Mouse (Mus musculus): ENCODE results near the gene Podxl. TPM values are rescaled to one million over a fixed set of nuclear protein-coding genes. Genes with fewer than 3 reads are reported as not detected.
A peak's percentile ranks its signal among the peaks of the same experiment; 100 is the strongest.
"Not testable (repeated sequence)": the region's sequence is repeated elsewhere in the genome, so short reads cannot be mapped to it uniquely, and the experiment has no call there.

Gene Podxl
- polyA plus RNA-seq, 1 experiment from 2014 or later = 24.7 TPM

- DNase-seq (ENCODE audit: low read depth, low spot score) (no peak), ATAC-seq (no peak)
- in situ Hi-C loops (cut with MboI; ENCODE audit: low pct_unique_long_range_greater_than_20kb) = no loop called here
- POLR2A ChIA-PET = no interaction called here
- H3K27me3 ChIP-seq = no peaks in the 10 kb centered on the region
- CTCF ChIA-PET = no interaction called here
- TF ChIP-seq CTCF (IDR thresholded peaks at IDR 0.05) = no peak
Observed at GRCm38 (mm10) chr6:31568070-31568595, 4.4 kb upstream of the Podxl start.

DNA sequence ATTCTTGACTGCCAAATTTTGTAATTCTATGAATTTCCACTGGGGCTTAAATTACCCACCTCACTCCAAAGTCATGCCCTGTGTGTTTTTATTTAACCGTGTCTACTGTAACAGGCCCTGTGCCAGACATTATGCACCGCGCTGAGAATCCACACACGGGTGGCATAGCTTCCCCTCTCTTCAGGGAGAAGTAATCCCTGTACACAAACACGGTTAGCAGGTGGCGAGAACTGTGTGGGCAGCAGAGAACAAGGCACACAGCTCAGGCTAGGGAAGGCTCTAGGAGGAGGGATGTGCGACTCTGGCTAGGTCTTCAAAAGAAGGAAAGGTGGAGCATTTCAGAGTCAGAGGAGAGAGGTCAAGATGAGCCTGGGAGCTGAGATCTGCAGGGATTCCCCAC is 3.4 kb upstream of the Podxl start:
- no peaks in the 10 kb centered on the region for H3K27me3 ChIP-seq
- CTCF ChIA-PET = no interaction called here
- DNase-seq (ENCODE audit: low read depth, low spot score) = no peak
- POLR2A ChIA-PET = no interaction called here
- no peak for TF ChIP-seq CTCF (IDR thresholded peaks at IDR 0.05)
- in situ Hi-C loops (cut with MboI; ENCODE audit: low pct_unique_long_range_greater_than_20kb) = no loop called here
- ATAC-seq = no peak

GRCm38 (mm10) chr6:31564901-31565391 is 1.2 kb upstream of the Podxl start:
- no peak for TF ChIP-seq CTCF (IDR thresholded peaks at IDR 0.05)
- no peak for DNase-seq (ENCODE audit: low read depth, low spot score)
- no peak for ATAC-seq
- ChIA-PET POLR2A (no interaction called here), CTCF (no interaction called here)
- in situ Hi-C loops (cut with MboI; ENCODE audit: low pct_unique_long_range_greater_than_20kb) = no loop called here
- no peaks in the 10 kb centered on the region for H3K27me3 ChIP-seq

DNA sequence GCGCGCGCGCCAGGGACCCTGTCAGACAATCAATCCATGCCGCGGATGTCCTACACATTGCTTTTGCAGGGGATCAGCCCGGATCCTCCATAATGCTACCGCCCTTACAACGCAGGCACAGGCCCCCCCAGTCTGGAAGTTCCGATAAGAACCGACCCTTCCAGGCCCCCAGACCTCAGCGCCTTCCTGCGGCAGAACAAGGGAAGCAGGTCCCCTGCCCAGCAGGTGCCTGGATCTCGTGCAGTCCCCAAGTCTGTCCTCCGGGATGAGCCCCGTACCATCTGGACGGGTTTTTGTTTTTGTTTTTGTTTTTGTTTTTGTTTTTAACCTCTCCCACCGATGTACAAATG is 376 bp upstream of the Podxl start:
- ATAC-seq = no peak
- DNase-seq (ENCODE audit: low read depth, low spot score) = no peak
- H3K27me3 ChIP-seq = no peaks in the 10 kb centered on the region
- POLR2A ChIA-PET = no interaction called here
- CTCF ChIA-PET = no interaction called here
- no peak for TF ChIP-seq CTCF (IDR thresholded peaks at IDR 0.05)
- in situ Hi-C loops (cut with MboI; ENCODE audit: low pct_unique_long_range_greater_than_20kb) = no loop called here

DNA sequence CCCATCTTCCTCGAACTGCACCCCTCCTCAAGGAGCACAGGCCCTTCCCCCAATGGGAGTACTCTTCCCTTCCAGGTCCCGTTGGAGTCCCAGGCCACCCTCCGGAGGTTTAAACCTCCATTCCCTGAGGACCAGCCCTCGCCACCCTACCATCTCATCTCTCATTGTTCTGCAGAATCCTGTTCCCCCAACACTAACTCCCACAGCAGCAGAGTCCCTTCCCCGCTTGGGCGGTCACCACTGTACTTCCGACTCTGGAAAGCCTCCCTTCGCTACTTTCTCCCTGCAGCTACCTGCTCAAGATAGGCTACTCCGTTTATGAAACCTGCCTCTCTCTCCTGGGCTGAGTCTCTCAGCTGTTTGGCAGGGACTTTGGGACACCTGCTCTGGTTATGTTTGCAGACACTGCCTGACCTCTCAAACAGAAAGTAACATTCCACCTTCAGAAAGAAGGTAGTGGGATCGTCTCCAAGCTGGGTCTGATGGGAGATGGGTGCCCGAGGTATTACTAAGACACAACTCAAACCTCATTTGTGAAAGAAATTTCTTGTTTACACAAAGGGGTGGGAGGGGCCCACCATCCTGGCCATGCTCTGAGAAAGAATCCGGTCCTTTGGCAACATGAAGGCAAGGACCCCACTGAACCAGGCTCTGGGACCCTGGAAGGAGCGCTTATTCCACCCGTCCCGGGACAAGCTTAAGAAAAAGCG is 1.3 kb downstream of the Podxl start:
- in situ Hi-C loops (cut with MboI; ENCODE audit: low pct_unique_long_range_greater_than_20kb) = no loop called here
- DNase-seq (ENCODE audit: low read depth, low spot score) (no peak), ATAC-seq (no peak)
- no peak for TF ChIP-seq CTCF (IDR thresholded peaks at IDR 0.05)
- no peaks in the 10 kb centered on the region for H3K27me3 ChIP-seq
- POLR2A ChIA-PET = interaction anchor here (0.7 to 1.0 kb wide), 2 partner anchors 9 to 1432 kb away, joined by 3 to 12 read pairs; no protein-coding TSS in a partner anchor
- CTCF ChIA-PET = no interaction called here

GRCm38 (mm10) chr6:31561948-31562347 is 1.8 kb downstream of the Podxl start:
- CTCF ChIA-PET; H3K27me3 ChIP-seq; in situ Hi-C loops (cut with MboI; ENCODE audit: low pct_unique_long_range_greater_than_20kb); ATAC-seq; DNase-seq (ENCODE audit: low read depth, low spot score): not testable (repeated sequence)
- POLR2A ChIA-PET = interaction anchor here (0.7 kb wide), 1 partner anchor 1433 kb away, joined by 12 read pairs; no protein-coding TSS in a partner anchor

DNA sequence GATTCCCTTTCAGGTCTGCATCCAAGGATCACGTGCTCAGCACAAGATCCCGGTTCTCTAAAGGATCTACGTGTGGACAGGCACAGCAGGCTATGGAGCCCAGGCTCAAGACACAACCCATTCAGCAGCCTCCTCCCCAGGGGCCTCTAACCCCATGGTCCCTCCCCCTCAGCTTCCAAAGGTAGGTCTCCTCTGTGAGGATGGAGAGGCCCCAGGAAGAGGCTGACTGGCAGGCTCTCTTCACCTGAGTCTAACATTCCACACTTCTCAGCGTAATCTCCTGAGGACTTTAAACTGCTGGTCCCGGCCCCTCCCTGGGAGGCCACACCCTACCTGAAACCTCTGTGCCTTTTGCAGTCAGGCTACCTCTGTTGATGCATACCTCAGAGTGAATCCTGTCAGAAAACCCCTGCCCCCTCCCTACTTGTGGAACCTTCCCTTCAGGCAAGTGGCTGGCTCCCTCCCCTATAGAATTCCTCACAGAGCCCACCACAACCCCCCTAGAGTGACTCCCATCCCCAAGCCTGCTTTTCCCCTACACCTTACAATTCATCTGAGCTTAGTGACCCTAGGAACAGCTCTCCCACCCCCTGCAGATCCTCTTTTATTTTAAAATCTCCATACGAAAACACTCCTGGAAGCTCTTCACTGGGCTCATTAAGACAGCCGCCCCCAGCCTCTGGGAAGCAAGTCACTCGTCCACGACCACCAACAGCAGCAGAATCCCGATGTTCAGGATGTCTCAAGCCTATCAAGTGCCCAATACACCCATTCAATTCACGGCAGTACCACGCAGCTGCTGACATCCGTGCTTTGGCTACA is 3.4 kb downstream of the Podxl start:
- DNase-seq (ENCODE audit: low read depth, low spot score) = no peak
- ATAC-seq = no peak
- in situ Hi-C loops (cut with MboI; ENCODE audit: low pct_unique_long_range_greater_than_20kb) = no loop called here
- no peaks in the 10 kb centered on the region for H3K27me3 ChIP-seq
- no peak for TF ChIP-seq CTCF (IDR thresholded peaks at IDR 0.05)
- ChIA-PET CTCF (no interaction called here), POLR2A (no interaction called here)

- H3K27me3 ChIP-seq = no peaks in the 10 kb centered on the region
- POLR2A ChIA-PET = interaction anchor here (0.6 kb wide), 1 partner anchor 286 kb away, joined by 4 read pairs; no protein-coding TSS in a partner anchor
- DNase-seq (ENCODE audit: low read depth, low spot score) (peak; percentile 79), ATAC-seq (peak; percentile 84)
- in situ Hi-C loops (cut with MboI; ENCODE audit: low pct_unique_long_range_greater_than_20kb) = no loop called here
- CTCF ChIA-PET = interaction anchor here (0.8 to 1.9 kb wide), 3 partner anchors 20 to 48 kb away, joined by 3 to 6 read pairs (median 4); no protein-coding TSS in a partner anchor
- no peak for TF ChIP-seq CTCF (IDR thresholded peaks at IDR 0.05)
Observed at GRCm38 (mm10) chr6:31556460-31557100, 7.2 kb downstream of the Podxl start.

DNA sequence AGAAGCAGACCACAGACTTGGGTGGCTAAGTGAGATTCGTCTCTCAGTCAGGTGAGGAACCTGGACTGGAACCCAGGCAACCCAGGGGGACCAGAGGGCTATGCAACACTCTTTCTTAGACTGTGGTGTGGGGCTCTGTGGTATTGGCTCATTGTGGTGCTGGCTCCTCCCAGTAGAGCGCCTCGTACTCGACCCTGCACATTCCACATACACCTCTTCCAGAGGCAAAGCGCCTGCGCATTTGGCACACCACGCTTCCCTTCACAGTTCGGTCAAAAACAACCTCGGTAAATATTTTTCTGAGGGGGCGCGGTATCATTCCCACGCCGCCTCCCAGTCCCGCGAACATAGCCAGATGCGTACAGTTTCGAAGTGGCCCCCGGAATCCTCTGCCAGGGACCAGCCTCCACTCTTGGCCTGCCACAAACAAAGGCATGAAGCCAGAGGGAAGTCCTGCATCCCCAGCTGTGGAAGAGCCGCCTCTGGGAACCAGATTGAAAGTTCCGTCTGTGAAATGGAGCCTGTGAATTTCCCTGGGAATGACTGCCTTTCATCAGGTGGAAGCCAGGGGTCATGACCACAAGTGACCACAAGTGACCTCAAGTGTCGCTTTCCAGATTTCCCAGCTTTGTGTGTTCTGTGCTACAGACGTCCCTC is 12.8 kb downstream of the Podxl start:
- ChIA-PET POLR2A (interaction anchor here (0.5 to 1.1 kb wide), 2 partner anchors 8 to 471 kb away, joined by 3 to 5 read pairs; no protein-coding TSS in a partner anchor), CTCF (interaction anchor here (1.2 kb wide), 1 partner anchor 298 kb away, joined by 3 read pairs; no protein-coding TSS in a partner anchor)
- in situ Hi-C loops (cut with MboI; ENCODE audit: low pct_unique_long_range_greater_than_20kb) = no loop called here
- ATAC-seq (no peak), DNase-seq (ENCODE audit: low read depth, low spot score) (no peak)
- no peaks in the 10 kb centered on the region for H3K27me3 ChIP-seq
- TF ChIP-seq CTCF (IDR thresholded peaks at IDR 0.05) = no peak

Data from Patski (cell line).